Mouse (Mus musculus) G1E (cell line): ENCODE measurements at regions not wholly inside any gene's neighbourhood (a gene's known extent, or its start where the extent isn't known, plus 50 kb on each side); places are given as distances from the start of the nearest gene placed in this dataset.

ENCODE experiments used
- CTCF ChIP-seq: IDR thresholded peaks from 2 replicates; pipeline ENCODE4 v1.5.1; 2012; ENCODE audit warnings: low read depth, low read length, inconsistent platforms, mixed read lengths
- GATA1 ChIP-seq: IDR thresholded peaks from 2 replicates; pipeline ENCODE4 v1.6.1; 2012; ENCODE audit warnings: borderline replicate concordance, low read length, inconsistent platforms, mixed read lengths
- POLR2AphosphoS5 ChIP-seq: IDR thresholded peaks from 2 replicates; pipeline ENCODE4 v1.6.1; 2012; ENCODE audit warnings: low read depth, low read length, inconsistent platforms; ENCODE audit not compliant: insufficient replicate concordance
- TAL1 ChIP-seq: conservative IDR thresholded peaks from 2 replicates; pipeline ENCODE4 v1.6.1; 2012; ENCODE audit warnings: low read depth, low read length, inconsistent platforms, mixed read lengths

GRCm38 (mm10) chr14:24973591-24973990 lies 485.4 kb upstream of the Zmiz1 start:
- TF ChIP-seq CTCF (no peak), TAL1 (no peak), GATA1 (no peak), POLR2AphosphoS5 (no peak)
